Mouse (Mus musculus) bone marrow, adult 2 months (tissue): Measurements from ENCODE around the gene Gm17349.

Experiments used
- CTCF ChIP-seq: fragments of 200-500 bp; IDR thresholded peaks from 2 replicates; pipeline ENCODE4 v1.5.1; 2011; ENCODE audit warnings: low read length, control low read depth; ENCODE audit not compliant: control insufficient read depth, insufficient read depth
- POLR2A ChIP-seq: fragments of 200-500 bp; IDR thresholded peaks from 2 replicates; pipeline ENCODE4 v1.6.1; 2011; ENCODE audit warnings: low read depth, mild to moderate bottlenecking, control low read depth, low read length, borderline replicate concordance; ENCODE audit not compliant: control insufficient read depth

DNA sequence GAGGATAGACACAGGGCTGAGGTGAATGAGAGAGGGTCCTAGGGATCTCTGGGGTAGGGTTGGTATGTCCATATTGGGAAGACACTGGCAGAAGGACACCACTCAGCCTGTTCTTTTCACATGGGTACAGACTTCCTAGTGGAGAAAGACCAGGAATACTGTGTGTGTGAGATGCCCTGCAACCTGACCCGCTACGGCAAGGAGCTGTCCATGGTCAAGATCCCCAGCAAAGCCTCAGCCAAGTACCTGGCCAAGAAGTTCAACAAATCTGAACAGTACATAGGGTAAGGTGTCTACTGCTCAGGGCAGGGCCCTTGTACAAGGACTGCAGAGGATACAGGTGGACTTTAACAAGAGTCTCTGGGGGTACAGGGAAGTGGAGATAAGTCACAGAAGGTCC, 8.0 kb downstream of the Gm17349 start:
- TF ChIP-seq CTCF (no peak), POLR2A (no peak)
